Mouse (Mus musculus) embryonic fibroblast, embryonic 13.5 days (primary cell): ENCODE results near the gene Gpr146.

Experiments used
- CTCF ChIP-seq: IDR thresholded peaks from 2 replicates; pipeline ENCODE4 v1.5.1; 2011; ENCODE audit warnings: mild to moderate bottlenecking, control low read depth, low read length, moderate library complexity, borderline replicate concordance; ENCODE audit not compliant: insufficient read depth
- POLR2A ChIP-seq: IDR thresholded peaks from 2 replicates; pipeline ENCODE4 v1.6.1; 2011; ENCODE audit warnings: low read depth, mild to moderate bottlenecking, control low read depth, low read length, moderate library complexity

GRCm38 (mm10) chr5:139383234-139383633 lies 5.7 kb downstream of the Gpr146 start:
- TF ChIP-seq POLR2A (no peak), CTCF (no peak)
